Comparison of ENCODE assay signal across 8 mouse cellular contexts in the genomic region with DNA sequence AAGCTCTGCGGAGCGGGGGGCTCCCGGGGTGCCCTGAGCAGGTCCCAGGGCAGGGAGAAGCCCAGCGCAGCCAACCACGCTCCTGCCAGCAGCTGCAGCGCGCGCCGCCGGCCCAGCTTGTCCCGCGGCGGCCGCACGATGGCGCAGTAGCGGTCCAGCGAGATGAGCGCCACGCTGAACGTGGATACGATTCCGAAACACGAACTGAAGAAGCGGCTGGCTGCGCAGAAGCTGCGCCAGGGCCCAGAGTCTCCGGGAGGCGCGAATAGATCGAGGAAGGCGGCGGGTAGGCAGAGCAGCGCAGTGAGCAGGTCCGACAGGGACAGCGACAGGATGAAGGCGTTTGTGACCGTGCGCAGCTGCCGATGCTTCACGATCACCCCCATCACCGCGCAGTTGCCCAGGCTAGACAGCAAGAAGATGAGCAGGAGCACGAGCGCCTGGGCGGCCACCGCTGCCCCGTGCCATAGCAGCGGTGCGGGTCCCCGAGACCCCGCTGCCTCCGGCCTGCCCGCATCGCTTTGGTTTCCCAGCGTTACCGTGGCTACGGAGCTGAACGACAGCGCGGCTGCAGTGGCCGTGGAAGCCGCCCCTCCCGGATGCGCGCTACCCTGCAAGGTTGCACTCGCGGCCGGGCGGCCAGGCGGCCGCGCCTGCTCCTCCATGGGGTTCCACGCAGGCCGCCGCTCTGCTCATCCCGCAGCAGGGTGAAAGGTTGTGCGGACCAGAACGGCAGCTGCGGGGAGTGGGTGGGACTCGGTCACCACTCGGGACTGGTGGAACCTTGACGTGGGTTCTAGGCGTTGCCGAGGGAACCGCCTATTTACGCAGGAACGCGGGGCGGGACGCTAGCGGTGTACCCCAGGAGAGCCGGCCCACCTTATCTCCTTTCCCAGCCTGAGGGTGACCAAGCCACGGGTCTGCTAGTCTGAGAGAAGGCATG. TPM values are rescaled to one million over a fixed set of nuclear protein-coding genes. Genes with fewer than 3 reads are reported as not detected.
DNase-seq lines count a peak whose midpoint lies in the region; ATAC-seq and TF ChIP-seq lines count a peak whose summit lies in the region.

A gene (minus strand): TSS at position 799 of the 943 bp plus-strand sequence.

- peaks cover 5% of the 10 kb centered on the region; the same call in 1 of the 2 replicates for H3K27me3 ChIP-seq in hindbrain, embryonic 11.5 days (ENCODE audit: control insufficient read depth, insufficient read depth, low read length)
- peaks cover 12% of the 10 kb centered on the region for H3K27me3 ChIP-seq in lung, embryonic 16.5 days (ENCODE audit: control insufficient read depth, insufficient read depth, low read depth, low read length)

- TF ChIP-seq CTCF in olfactory bulb, adult 2 months (IDR thresholded peaks at IDR 0.05; ENCODE audit: insufficient read depth, low read depth, low read length): peak; percentile 83

- peak within 1 kb of the TSS; percentile 99 for H3K4me2 ChIP-seq in hindbrain, embryonic 11.5 days (replicated peaks; ENCODE audit: low read depth, low read length)
- peak within 1 kb of the TSS; percentile 99 for H3K4me2 ChIP-seq in lung, embryonic 16.5 days (ENCODE audit: low read depth, low read length)

- peaks cover 5% of the 10 kb centered on the region; the same call in 1 of the 2 replicates for H3K4me1 ChIP-seq in hindbrain, embryonic 11.5 days (replicated peaks; ENCODE audit: control insufficient read depth, insufficient read depth, low read length)
- peaks cover 4% of the 10 kb centered on the region; the same call in 1 of the 2 replicates for H3K4me1 ChIP-seq in lung, embryonic 16.5 days (replicated peaks; ENCODE audit: control insufficient read depth, insufficient read depth, low read length)
- H3K4me1 ChIP-seq in olfactory bulb, adult 2 months (ENCODE audit: control insufficient read depth, insufficient read depth, low read length): peaks cover 9% of the 10 kb centered on the region

- H3K27ac ChIP-seq in hindbrain, embryonic 11.5 days (ENCODE audit: low read depth, low read length): peak within 1 kb of the TSS; percentile 65
- H3K27ac ChIP-seq in lung, embryonic 16.5 days (ENCODE audit: low read length): no peak within 1 kb of the TSS
- H3K27ac ChIP-seq in olfactory bulb, adult 2 months (ENCODE audit: insufficient read depth, low read depth, low read length): peak within 1 kb of the TSS; percentile 89

- TF ChIP-seq POLR2A in olfactory bulb, adult 2 months (IDR thresholded peaks at IDR 0.05; ENCODE audit: insufficient read depth, low read depth, low read length): no peak; the same call in 1 of the 2 replicates

- peak; percentile 90 for DNase-seq in MN1 (ENCODE audit: low spot score)
- DNase-seq in cerebellum, adult 9-10 months: peak; percentile 85
- peak; percentile 70 to 85 for DNase-seq in frontal cortex, postnatal 10 days (ENCODE audit: low spot score in 2 of 2)
- peak; percentile 94 for DNase-seq in hindbrain, embryonic 11.5 days (ENCODE audit: low spot score)
- DNase-seq in layer of hippocampus, postnatal 10 days (ENCODE audit: low spot score in 2 of 2): peak; percentile 86 to 94
- DNase-seq in testis, postnatal 14 days (ENCODE audit: low spot score): peak; percentile 58

- peak within 1 kb of the TSS; percentile 65 for H3K4me3 ChIP-seq in hindbrain, embryonic 11.5 days (ENCODE audit: low read depth, low read length)
- H3K4me3 ChIP-seq in lung, embryonic 16.5 days (ENCODE audit: low read length): peak within 1 kb of the TSS; percentile 74
- peak within 1 kb of the TSS; percentile 92 for H3K4me3 ChIP-seq in olfactory bulb, adult 2 months (ENCODE audit: insufficient read depth, low read depth, low read length)

- H3K9ac ChIP-seq in hindbrain, embryonic 11.5 days (ENCODE audit: low read depth, low read length): peak within 1 kb of the TSS; percentile 71
- H3K9ac ChIP-seq in lung, embryonic 16.5 days (ENCODE audit: low read length): peak within 1 kb of the TSS; percentile 68

- WGBS in hindbrain, embryonic 11.5 days: under 1% methylated on average over 88 of the region's 94 CpGs
- 1% methylated on average over 91 of the region's 94 CpGs for WGBS in lung, embryonic 16.5 days
- under 1% methylated on average over 94 of the region's 94 CpGs for WGBS in olfactory bulb, adult 2 months

- no peaks in the 10 kb centered on the region for H3K9me3 ChIP-seq in hindbrain, embryonic 11.5 days (ENCODE audit: control insufficient read depth, low read length)
- no peaks in the 10 kb centered on the region for H3K9me3 ChIP-seq in lung, embryonic 16.5 days (ENCODE audit: control insufficient read depth, low read length)

- peak; percentile 90 for ATAC-seq in hindbrain, embryonic 11.5 days (ENCODE audit: low FRiP score)
- ATAC-seq in lung, embryonic 16.5 days (ENCODE audit: low read depth): peak; percentile 93

- H3K36me3 ChIP-seq in hindbrain, embryonic 11.5 days (ENCODE audit: control insufficient read depth, insufficient read depth, low read length): no peaks in the 10 kb centered on the region
- 0 out of 2 replicates have a peak, but pooled peaks cover 4% of the 10 kb centered on the region for H3K36me3 ChIP-seq in lung, embryonic 16.5 days (ENCODE audit: control insufficient read depth, insufficient read depth, low read length)

RNA-seq across cellular contexts. Expression of the gene that starts here (rescaled TPM):
- 0.99 and 1.1 TPM in 2 replicates for polyA plus RNA-seq in hindbrain, embryonic 11.5 days (2014; fragmentation: Nextera tagmentation; extraction: Ambion mirVana)
- 10 to 100 TPM; 13.8 to 14.6 TPM for total RNA-seq in layer of hippocampus, postnatal 10 days (2021)
- polyA plus RNA-seq in lung, embryonic 16.5 days (2015; fragmentation: Nextera tagmentation; extraction: Ambion mirVana): 0.34 and 0.46 TPM in 2 replicates
- not detected in 2 replicates for polyA plus RNA-seq in olfactory bulb, adult 2 months (2012; ENCODE audit: insufficient read depth, insufficient read length, low replicate concordance, missing spikeins)

Comparison
In these comparisons a context has a peak if more than half of its experiments do, and no peak if none do; other contexts are left out.
1. Peak in ATAC-seq, H3K4me3 ChIP-seq, H3K9ac ChIP-seq and H3K4me2 ChIP-seq in lung, embryonic 16.5 days; RNA of the gene not detected or under 1 TPM.